Mouse (Mus musculus) adrenal gland, postnatal 14 days (tissue): Measurements from ENCODE around the gene Tsg101. TPM values are rescaled to one million over a fixed set of nuclear protein-coding genes. Genes with fewer than 3 reads are reported as not detected.

Experiments
- total RNA-seq: library from RNA; stranded (reverse); gene quantifications from 2 replicates; pipeline ENCODE4 v1.2.3, GENCODE M21; 2021

Gene Tsg101
- total RNA-seq, 1 experiment from 2014 or later = 90.5 TPM

Other genes with a start within 250 kb of the Tsg101 start
- gene Tph1, start 247.4 kb downstream of the Tsg101 start, total RNA-seq = 0.26 TPM in 1 of 2 replicates, not detected in the other
- 8.3 and 9.9 TPM in 2 replicates for gene Saal1, start 209.3 kb downstream of the Tsg101 start, total RNA-seq
- 1.4 TPM in 2 replicates for gene Saa3, start 204.3 kb downstream of the Tsg101 start, total RNA-seq
- 1.3 and 16.7 TPM in 2 replicates for gene Saa4, start 187.4 kb downstream of the Tsg101 start, total RNA-seq
- gene Saa1, start 177.0 kb downstream of the Tsg101 start, total RNA-seq = 0.85 TPM in 1 of 2 replicates, not detected in the other
- 0.63 TPM in 1 of 2 replicates, not detected in the other for gene Saa2, start 168.2 kb downstream of the Tsg101 start, total RNA-seq
- 18.7 and 19.0 TPM in 2 replicates for gene Hps5, start 123.9 kb downstream of the Tsg101 start, total RNA-seq
- gene Gtf2h1, start 123.9 kb downstream of the Tsg101 start, total RNA-seq = 41.1 and 41.3 TPM in 2 replicates
- gene Ldha, start 78.5 kb downstream of the Tsg101 start, total RNA-seq = 529 and 592 TPM in 2 replicates
- not detected in 2 replicates for gene Ldhc, start 58.8 kb downstream of the Tsg101 start, total RNA-seq
- gene Uevld, start 38.6 kb upstream of the Tsg101 start, total RNA-seq = 16.7 and 20.1 TPM in 2 replicates
- not detected in 2 replicates for gene Gm9999, start 63.6 kb upstream of the Tsg101 start, total RNA-seq
- gene Spty2d1, start 88.4 kb upstream of the Tsg101 start, total RNA-seq = 17.5 and 20.0 TPM in 2 replicates
- 21.8 and 29.2 TPM in 2 replicates for gene Tmem86a, start 130.6 kb upstream of the Tsg101 start, total RNA-seq
- gene Ptpn5, start 213.7 kb upstream of the Tsg101 start, total RNA-seq = 0.90 and 1.4 TPM in 2 replicates